Mouse (Mus musculus): ENCODE data around the gene Alk.

DNA sequence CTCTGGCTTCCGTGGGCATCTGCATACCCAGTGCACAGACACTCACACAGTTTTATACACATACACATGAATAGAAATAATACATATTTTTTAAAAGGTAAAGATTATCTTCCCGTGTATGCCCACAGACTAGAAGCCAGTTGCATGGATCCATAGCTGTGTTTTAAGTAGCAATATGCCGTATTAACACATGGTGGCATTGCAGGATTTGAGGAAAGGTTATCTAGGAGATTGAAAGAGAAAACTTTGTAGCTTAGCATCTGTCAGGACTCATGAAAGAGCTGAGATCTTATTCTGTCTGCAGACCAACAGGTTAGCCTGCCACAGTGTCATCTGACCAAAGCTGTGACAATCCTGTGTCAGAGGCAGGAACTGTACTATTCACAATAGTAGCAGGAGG lies 772.5 kb downstream of the Alk start:
- TF ChIP-seq CEBPB (IDR thresholded peaks at IDR 0.05; ENCODE audit: low read depth): no peak
- no peak for TF ChIP-seq CTCF (IDR thresholded peaks at IDR 0.05; ENCODE audit: control insufficient read depth, insufficient read depth, insufficient read length)

Data from C2C12 (cell line).